Mouse (Mus musculus): ENCODE data around the gene Rfxap.

Gene Rfxap

GRCm38 (mm10) chr3:54807666-54808217 lies at the start of gene Rfxap:
TSS of gene Rfxap (minus strand) at chr3:54807791.
- peak; percentile 94 for DNase-seq (ENCODE audit: low spot score)

GRCm38 (mm10) chr3:54835421-54835820 lies 27.8 kb upstream of the Rfxap start:
- DNase-seq (ENCODE audit: low spot score) = no peak

GRCm38 (mm10) chr3:54832491-54832890 lies 24.9 kb upstream of the Rfxap start:
- DNase-seq (ENCODE audit: low spot score) = no peak

- no peak for DNase-seq (ENCODE audit: low spot score)
Measured at GRCm38 (mm10) chr3:54822526-54822925, 14.9 kb upstream of the Rfxap start.

GRCm38 (mm10) chr3:54815292-54815691 lies 7.7 kb upstream of the Rfxap start:
- peak; percentile 25 for DNase-seq (ENCODE audit: low spot score)

GRCm38 (mm10) chr3:54814622-54815021 lies 7.0 kb upstream of the Rfxap start:
- DNase-seq (ENCODE audit: low spot score) = no peak

- DNase-seq (ENCODE audit: low spot score) = no peak
Measured at GRCm38 (mm10) chr3:54813418-54813988, 5.9 kb upstream of the Rfxap start.

- no peak for DNase-seq (ENCODE audit: low spot score)
Measured at GRCm38 (mm10) chr3:54811616-54812015, 4.0 kb upstream of the Rfxap start.

- peak; percentile 18 for DNase-seq (ENCODE audit: low spot score)
Measured at GRCm38 (mm10) chr3:54809111-54809510, 1.5 kb upstream of the Rfxap start.

- no peak for DNase-seq (ENCODE audit: low spot score)
Measured at GRCm38 (mm10) chr3:54807061-54807661, 430 bp downstream of the Rfxap start.

GRCm38 (mm10) chr3:54803713-54804112 lies 3.9 kb downstream of the Rfxap start:
- DNase-seq (ENCODE audit: low spot score) = no peak

- DNase-seq (ENCODE audit: low spot score) = peak; percentile 19
Measured at GRCm38 (mm10) chr3:54797211-54797610, 10.4 kb downstream of the Rfxap start.

- no peak for DNase-seq (ENCODE audit: low spot score)
Measured at GRCm38 (mm10) chr3:54795806-54796205, 11.8 kb downstream of the Rfxap start.

GRCm38 (mm10) chr3:54795379-54795778 lies 12.2 kb downstream of the Rfxap start:
- no peak for DNase-seq (ENCODE audit: low spot score)

GRCm38 (mm10) chr3:54793762-54794161 lies 13.8 kb downstream of the Rfxap start:
- no peak for DNase-seq (ENCODE audit: low spot score)

- DNase-seq (ENCODE audit: low spot score) = no peak
Measured at GRCm38 (mm10) chr3:54791822-54792677, 15.5 kb downstream of the Rfxap start.

GRCm38 (mm10) chr3:54790601-54791000 lies 17.0 kb downstream of the Rfxap start:
- no peak for DNase-seq (ENCODE audit: low spot score)

GRCm38 (mm10) chr3:54775989-54776631 lies 31.5 kb downstream of the Rfxap start:
- no peak for DNase-seq (ENCODE audit: low spot score)

- DNase-seq (ENCODE audit: low spot score) = no peak
Measured at GRCm38 (mm10) chr3:54773613-54774012, 34.0 kb downstream of the Rfxap start.

GRCm38 (mm10) chr3:54769349-54770275 lies 38.0 kb downstream of the Rfxap start:
- no peak for DNase-seq (ENCODE audit: low spot score)

- DNase-seq (ENCODE audit: low spot score) = no peak
Measured at GRCm38 (mm10) chr3:54768592-54768991, 39.0 kb downstream of the Rfxap start.
